Mouse (Mus musculus) gastrocnemius, postnatal 4 days (tissue): ENCODE results near the gene Rasal1. TPM values are rescaled to one million over a fixed set of nuclear protein-coding genes. Genes with fewer than 3 reads are reported as not detected.

ENCODE experiments used
- DNase-seq, 2 experiments: peaks; one replicate each; pipeline ENCODE4 v3.0.0; 2021 to 2022; ENCODE audit warnings: low spot score in 2 of 2, mixed read lengths in 2 of 2
- total RNA-seq, 2 experiments: library from RNA; stranded (reverse); gene quantifications; 2 replicates each; pipeline ENCODE4 v1.2.3; 2021

The Rasal1 gene
- total RNA-seq, 2 experiments from 2014 or later: not detected

- no peak for DNase-seq
These were observed 26.8 kb upstream of the Rasal1 start for GRCm38 (mm10) chr5:120621846-120622197.

DNA sequence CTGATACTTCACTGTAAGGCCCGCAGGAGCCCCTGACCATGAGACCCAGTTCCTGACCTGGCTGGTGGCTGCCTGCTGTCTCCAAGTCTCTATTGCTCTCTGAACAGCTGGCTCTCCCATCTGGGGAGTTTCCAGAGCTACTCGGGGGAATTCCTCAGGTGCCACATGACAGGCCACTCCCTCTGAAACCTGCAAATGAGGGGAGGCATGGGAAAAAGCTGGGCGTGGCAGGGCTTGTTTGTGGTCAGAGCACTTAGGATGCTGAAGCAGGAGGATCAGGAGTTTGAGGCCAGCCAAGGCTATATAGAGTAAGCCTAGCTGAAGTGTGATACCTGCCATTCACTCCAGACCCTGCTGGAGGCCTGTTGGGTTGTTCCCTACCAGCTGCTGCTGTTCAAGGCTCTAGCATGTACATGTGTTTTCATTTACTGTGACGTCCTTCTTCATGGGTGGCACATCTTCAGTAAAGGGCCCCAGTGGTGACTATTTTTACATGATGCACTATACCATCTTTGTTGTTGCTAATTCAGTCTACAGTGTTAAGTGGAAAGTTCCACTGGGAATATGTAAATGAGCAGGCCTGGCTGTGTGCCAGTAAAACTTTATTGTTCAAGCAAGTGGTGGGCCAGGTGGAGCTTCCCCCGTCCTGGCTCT is 26.3 kb upstream of the Rasal1 start:
- DNase-seq: no peak

- DNase-seq: no peak
These were observed 24.2 kb upstream of the Rasal1 start for GRCm38 (mm10) chr5:120624427-120624826.

- no peak for DNase-seq
These were observed 22.2 kb upstream of the Rasal1 start for GRCm38 (mm10) chr5:120626399-120626798.

DNA sequence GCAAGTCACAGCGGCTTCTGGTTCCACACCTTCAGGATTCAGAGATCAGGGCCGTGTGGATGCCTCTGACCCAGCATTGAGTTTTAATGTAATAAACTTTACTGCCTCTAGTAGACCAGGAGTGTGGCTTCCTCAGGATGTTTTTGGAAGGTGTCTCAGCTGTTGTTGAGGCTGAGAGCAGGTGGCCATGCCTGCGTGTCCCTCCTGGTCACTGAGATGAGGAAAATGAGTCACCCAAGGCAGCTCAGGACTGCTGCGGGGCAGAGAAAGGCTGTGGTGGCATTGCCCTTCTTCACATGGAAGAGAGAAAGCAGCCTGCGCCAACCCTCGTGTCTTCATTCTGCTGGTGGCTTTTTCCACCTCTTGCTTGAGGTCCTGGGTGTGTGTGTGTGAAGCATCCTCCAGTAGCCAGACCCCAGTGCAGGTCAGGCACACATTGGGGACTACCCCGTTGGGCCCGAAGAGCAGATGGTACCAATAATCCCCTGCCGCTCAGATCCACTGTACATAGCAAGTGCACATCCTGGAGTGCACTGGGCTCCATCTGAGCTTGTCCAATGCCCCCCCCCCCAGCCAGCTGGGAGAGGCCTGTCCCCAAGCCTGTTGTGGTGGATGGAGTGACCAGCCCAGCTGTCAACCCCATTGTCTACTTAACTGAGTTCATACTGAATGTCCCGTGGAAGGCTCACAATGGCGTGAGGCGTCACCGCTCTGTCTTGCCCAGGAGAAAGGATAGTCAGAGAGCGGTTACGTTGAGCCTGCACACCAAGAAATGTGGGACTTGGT is 20.9 kb upstream of the Rasal1 start:
- no peak for DNase-seq

DNA sequence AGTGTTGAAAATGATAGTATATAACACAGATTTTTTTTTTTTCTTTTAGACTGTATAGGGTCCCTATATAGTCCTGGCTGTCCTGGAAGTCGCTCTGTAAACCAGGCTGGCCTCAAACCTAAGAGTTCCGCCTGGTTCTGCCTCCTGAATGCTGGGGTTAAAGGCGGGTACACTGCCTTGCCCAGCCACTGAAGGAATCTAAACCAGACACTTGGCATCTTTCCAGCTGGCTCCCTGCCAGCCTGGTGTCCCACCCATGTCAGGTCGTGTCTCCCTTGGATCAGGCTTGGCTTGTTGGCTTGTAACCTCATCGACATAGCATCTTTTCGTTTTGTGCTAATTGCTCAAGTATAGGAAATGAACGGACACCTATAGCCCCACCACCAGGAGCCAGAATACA is 20.0 kb upstream of the Rasal1 start:
- DNase-seq: no peak

- no peak for DNase-seq
These were observed 17.5 kb upstream of the Rasal1 start for GRCm38 (mm10) chr5:120631128-120631527.

DNA sequence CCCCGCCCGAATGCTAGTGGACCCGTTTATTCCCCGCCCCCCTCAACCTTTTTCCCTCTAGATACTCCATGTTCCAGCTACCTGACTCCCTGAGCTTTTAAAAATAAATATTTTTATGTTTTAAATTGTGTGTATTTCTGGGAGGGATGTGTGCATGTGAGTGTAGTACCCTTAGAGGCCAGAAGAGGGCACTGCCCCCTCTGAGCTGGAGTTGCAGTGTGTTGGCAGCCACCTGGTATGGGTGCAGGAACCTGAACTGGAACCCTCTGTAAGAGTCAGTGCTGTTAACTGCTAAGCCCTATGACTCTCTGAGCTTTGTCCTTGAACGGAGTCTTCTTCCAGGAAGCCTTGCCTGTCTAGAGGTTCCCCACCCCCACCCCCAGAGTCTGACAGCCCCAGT is 16.7 kb upstream of the Rasal1 start:
- no peak for DNase-seq

DNA sequence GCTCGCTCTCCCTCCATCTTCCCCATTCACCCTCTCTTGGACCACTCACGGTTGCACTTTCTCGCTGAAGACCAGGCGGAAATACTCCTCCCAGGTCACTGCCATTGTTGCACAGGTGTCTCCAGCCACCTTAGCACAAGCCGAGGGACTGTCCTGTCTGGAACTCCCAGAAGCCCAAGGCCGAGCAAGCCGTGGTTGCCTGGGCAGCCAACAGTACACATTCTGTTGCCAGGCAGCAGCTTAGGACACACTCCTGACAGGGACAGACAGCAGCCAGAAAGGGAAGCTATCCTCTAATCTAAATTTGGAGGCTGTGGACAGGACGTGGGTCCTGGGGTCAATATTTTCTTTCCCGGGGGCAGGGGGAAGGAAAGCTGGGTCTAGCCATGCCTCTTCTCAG is 14.5 kb upstream of the Rasal1 start, which contains the start of gene Cfap73:
Cfap73 (minus strand) TSS at position 105 of the 400 bp plus-strand sequence.
- no peak for DNase-seq

DNA sequence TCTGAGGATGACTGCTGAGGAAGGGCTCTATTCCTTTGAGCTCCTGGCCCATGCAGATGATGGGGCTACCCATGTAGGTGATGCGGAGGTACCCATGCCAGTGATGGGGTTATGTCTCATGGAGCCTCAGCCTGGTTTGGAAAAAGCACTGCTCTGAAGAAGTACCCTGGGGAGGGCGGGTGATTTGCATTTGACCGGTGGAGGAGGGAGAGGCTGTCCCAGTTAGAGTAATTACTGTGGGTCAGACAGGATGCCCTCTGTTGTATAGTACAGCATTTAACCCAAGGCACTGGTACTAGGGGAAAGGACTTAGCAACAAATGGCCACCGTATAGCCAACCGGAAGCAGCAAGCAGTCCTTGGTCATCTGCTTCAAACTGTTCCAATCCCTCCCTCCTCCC is 13.8 kb upstream of the Rasal1 start:
- DNase-seq: no peak

GRCm38 (mm10) chr5:120635633-120636032 is 13.0 kb upstream of the Rasal1 start:
- no peak for DNase-seq

DNA sequence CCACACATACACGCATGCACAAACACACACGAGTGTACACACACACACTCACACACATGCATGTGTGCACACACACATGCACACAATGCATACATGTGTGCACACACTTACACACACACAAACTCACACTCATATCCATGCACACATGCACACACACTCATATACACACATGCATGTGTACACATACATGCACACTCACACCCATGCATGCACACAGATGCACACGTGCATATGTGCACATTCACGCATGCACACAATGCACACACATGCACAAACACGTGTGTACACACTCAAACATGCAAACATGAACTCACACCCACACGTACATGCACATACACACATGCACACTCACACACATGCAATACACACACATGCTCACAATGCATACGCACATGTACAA is 8.5 kb upstream of the Rasal1 start:
- DNase-seq: no peak

GRCm38 (mm10) chr5:120643365-120644085 is 5.1 kb upstream of the Rasal1 start:
- DNase-seq: no peak

DNA sequence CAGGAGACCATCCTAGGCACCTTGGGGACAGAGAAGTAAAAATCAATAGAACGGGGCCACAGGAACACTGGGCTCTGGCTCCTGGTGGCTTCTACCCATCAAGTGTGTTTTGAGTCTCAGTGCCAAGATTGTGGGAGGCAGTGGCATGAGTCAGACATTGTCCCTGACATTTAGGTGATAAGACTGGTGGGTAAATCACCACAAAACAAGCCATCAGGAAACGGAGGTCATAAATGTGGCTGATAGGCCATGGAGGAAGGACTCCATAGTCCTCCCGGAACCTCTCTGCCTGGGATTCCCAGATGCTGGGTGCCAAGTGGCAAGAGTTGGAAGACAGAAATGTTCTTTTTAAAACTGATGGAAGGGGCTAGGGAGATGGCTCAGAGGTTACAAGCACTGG is 4.4 kb upstream of the Rasal1 start:
- DNase-seq: no peak

DNA sequence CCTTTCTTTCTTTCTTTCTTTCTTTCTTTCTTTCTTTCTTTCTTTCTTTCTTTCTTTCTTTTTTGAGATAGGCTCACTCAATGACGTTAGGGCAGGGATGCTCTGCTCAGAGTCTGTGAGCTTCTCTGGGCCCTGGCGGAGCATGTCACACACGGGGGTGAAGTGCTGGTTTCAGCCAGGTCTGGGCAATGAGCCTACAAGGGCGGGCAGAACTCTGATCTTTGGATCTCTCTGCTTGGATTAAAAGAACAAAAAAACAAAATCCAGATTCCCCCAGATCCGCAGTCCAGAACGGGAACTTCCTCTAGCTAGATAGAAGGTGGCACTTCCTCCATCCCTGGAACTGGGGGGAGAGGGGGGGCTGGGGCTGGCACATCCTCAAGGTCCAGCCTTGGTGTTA is 2.8 kb upstream of the Rasal1 start:
- DNase-seq: no peak

GRCm38 (mm10) chr5:120647361-120647760 is 1.3 kb upstream of the Rasal1 start:
- no peak for DNase-seq

- DNase-seq: no peak
These were observed 659 bp upstream of the Rasal1 start for GRCm38 (mm10) chr5:120647814-120648491.

GRCm38 (mm10) chr5:120649374-120649933 is 842 bp downstream of the Rasal1 start:
- no peak for DNase-seq

DNA sequence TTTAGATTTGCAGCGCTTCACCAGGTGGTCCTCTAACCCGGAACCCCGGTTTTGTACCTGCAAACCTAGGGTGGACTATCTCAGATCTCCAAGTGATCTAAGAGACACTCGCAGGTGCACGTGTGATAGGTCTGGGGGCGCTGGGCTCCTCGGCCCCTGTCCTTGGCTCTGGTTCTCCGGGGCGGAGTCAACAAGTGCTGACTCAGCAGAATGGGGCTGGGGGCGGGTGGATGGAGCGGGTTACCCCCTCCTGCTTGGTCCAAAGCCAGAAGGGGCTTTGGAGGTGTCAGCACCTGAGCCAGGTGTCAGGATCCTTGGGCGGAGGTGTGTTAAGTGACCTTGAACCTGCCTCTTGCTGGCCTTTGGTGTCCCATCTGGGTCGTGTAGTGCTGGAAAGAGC is 1.3 kb downstream of the Rasal1 start:
- no peak for DNase-seq

DNA sequence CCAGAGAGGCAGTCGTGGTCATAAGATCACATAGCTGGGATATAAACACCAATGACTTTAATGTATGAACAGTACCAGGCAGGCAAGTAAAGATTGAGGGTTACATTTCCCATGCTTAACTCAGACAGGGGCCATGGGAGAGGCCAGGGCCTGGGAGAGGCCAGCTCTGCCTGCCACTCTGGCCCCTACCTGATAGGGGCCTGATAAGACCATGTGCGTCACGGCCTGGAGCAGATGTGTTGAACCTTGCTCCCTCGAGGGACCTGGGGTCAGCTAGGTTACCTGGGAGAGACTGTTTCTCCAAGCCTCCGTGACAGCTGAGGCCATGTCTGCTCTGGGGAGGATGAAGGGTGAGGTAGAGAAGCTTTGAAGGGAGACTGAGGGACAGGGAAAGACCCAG is 2.6 kb downstream of the Rasal1 start:
- no peak for DNase-seq
